Mouse (Mus musculus) MEL (cell line): ENCODE data around the gene Hcfc1. TPM values are rescaled to one million over a fixed set of nuclear protein-coding genes. Genes with fewer than 3 reads are reported as not detected.

Experiments used
- DNase-seq: peaks from one replicate; pipeline ENCODE4 v3.0.0; 2011; ENCODE audit warnings: low read depth, low spot score
- H3K27ac ChIP-seq: 2 replicates; pipeline ENCODE4 v1.5.1; 2012; ENCODE audit warnings: low read depth, mild to moderate bottlenecking, control low read depth, low read length, moderate library complexity; ENCODE audit not compliant: control insufficient read depth
- H3K27me3 ChIP-seq, 2 experiments: fragments of 150-350 bp in 1 of 2; sonication (generic) in 1 of 2; 2 replicates each; pipeline ENCODE4 v1.6.1; 2012; ENCODE audit warnings: low read length in 2 of 2, mild to moderate bottlenecking in 2 of 2, improper control_type of control experiment in 1 of 2, moderate library complexity in 1 of 2; ENCODE audit not compliant: insufficient read depth in 2 of 2, control insufficient read depth in 1 of 2
- H3K36me3 ChIP-seq, 2 experiments: 2 replicates each; pipeline ENCODE4 v1.6.1; 2012 to 2014; ENCODE audit warnings: low read length in 2 of 2, improper control_type of control experiment in 1 of 2, inconsistent platforms in 1 of 2, mild to moderate bottlenecking in 1 of 2; ENCODE audit not compliant: insufficient read depth in 2 of 2, control insufficient read depth in 1 of 2
- H3K4me1 ChIP-seq, 2 experiments: fragments of 150-350 bp in 1 of 2; sonication (generic) in 1 of 2; 2 replicates each; pipeline ENCODE4 v1.6.1; 2012; ENCODE audit warnings: low read length in 2 of 2, improper control_type of control experiment in 1 of 2, mild to moderate bottlenecking in 1 of 2; ENCODE audit not compliant: insufficient read depth in 2 of 2, control insufficient read depth in 1 of 2
- H3K4me3 ChIP-seq, 2 experiments: fragments of 150-350 bp in 1 of 2; sonication (generic) in 1 of 2; 2 replicates each; pipeline ENCODE4 v1.5.1; 2012; ENCODE audit warnings: low read depth in 2 of 2, low read length in 2 of 2, mild to moderate bottlenecking in 2 of 2, moderate library complexity in 2 of 2, control low read depth in 1 of 2, improper control_type of control experiment in 1 of 2; ENCODE audit not compliant: control insufficient read depth in 1 of 2, insufficient read depth in 1 of 2
- H3K79me2 ChIP-seq: 2 replicates; pipeline ENCODE4 v1.6.1; 2012; ENCODE audit warnings: mild to moderate bottlenecking, low read length, moderate library complexity; ENCODE audit not compliant: control insufficient read depth, poor library complexity, insufficient read depth
- H3K9ac ChIP-seq: 2 replicates; pipeline ENCODE4 v1.6.1; 2012; ENCODE audit warnings: low read depth, mild to moderate bottlenecking, control low read depth, low read length, moderate library complexity; ENCODE audit not compliant: control insufficient read depth, poor library complexity, severe bottlenecking
- H3K9me3 ChIP-seq: fragments of 150-350 bp; sonication (generic); replicated peaks from 2 replicates; pipeline ENCODE4 v1.6.1; 2012; ENCODE audit warnings: mild to moderate bottlenecking, low read length, improper control_type of control experiment, moderate library complexity; ENCODE audit not compliant: insufficient read depth
- CHD1 ChIP-seq: IDR thresholded peaks from 2 replicates; pipeline ENCODE4 v1.6.1; 2012; ENCODE audit warnings: low read depth, mild to moderate bottlenecking, inconsistent platforms, low read length, improper control_type of control experiment
- E2F4 ChIP-seq: IDR thresholded peaks from 2 replicates; pipeline ENCODE4 v1.6.1; 2011; ENCODE audit warnings: low read depth, low read length, improper control_type of control experiment, borderline replicate concordance
- EP300 ChIP-seq, 2 experiments: IDR thresholded peaks; 2 replicates each; pipeline ENCODE4 v1.6.1; 2011; ENCODE audit warnings: improper control_type of control experiment in 2 of 2, low read length in 2 of 2, low read depth in 1 of 2, mild to moderate bottlenecking in 1 of 2
- HCFC1 ChIP-seq: IDR thresholded peaks from 2 replicates; pipeline ENCODE4 v1.6.1; 2012; ENCODE audit warnings: low read depth, mild to moderate bottlenecking, inconsistent platforms, low read length, improper control_type of control experiment, moderate library complexity
- KAT2A ChIP-seq: conservative IDR thresholded peaks from 2 replicates; pipeline ENCODE4 v1.6.1; 2012; ENCODE audit warnings: low read depth, low read length, improper control_type of control experiment, inconsistent platforms
- MAFK ChIP-seq: IDR thresholded peaks from 2 replicates; pipeline ENCODE4 v1.6.1; 2011; ENCODE audit warnings: low read depth, mild to moderate bottlenecking, low read length, improper control_type of control experiment, borderline replicate concordance
- MAX ChIP-seq: IDR thresholded peaks from 2 replicates; pipeline ENCODE4 v1.6.1; 2011; ENCODE audit warnings: low read length, improper control_type of control experiment
- MAZ ChIP-seq: IDR thresholded peaks from 2 replicates; pipeline ENCODE4 v1.6.1; 2012; ENCODE audit warnings: low read depth, mild to moderate bottlenecking, inconsistent platforms, low read length, improper control_type of control experiment
- MEF2A ChIP-seq: IDR thresholded peaks from 2 replicates; pipeline ENCODE4 v1.6.1; 2014; ENCODE audit warnings: low read depth, mild to moderate bottlenecking, inconsistent platforms, low read length, improper control_type of control experiment; ENCODE audit not compliant: poor library complexity, insufficient replicate concordance, severe bottlenecking; ENCODE audit errors: extremely low read depth
- MYB ChIP-seq: IDR thresholded peaks from 2 replicates; pipeline ENCODE4 v1.6.1; 2011; ENCODE audit warnings: mild to moderate bottlenecking, low read depth, low read length, improper control_type of control experiment
- NELFE ChIP-seq: IDR thresholded peaks from 2 replicates; pipeline ENCODE4 v1.6.1; 2011; ENCODE audit warnings: low read depth, low read length, improper control_type of control experiment
- NRF1 ChIP-seq: IDR thresholded peaks from 2 replicates; pipeline ENCODE4 v1.6.1; 2014; ENCODE audit warnings: low read depth, mild to moderate bottlenecking, inconsistent platforms, low read length, improper control_type of control experiment, moderate library complexity; ENCODE audit not compliant: poor library complexity, insufficient read depth, severe bottlenecking
- POLR2A ChIP-seq, 2 experiments: IDR thresholded peaks; 2 replicates each; pipeline ENCODE4 v1.6.1; 2011 to 2012; ENCODE audit warnings: low read length in 2 of 2, mild to moderate bottlenecking in 2 of 2, control low read depth in 1 of 2, improper control_type of control experiment in 1 of 2, low read depth in 1 of 2, moderate library complexity in 1 of 2; ENCODE audit not compliant: control insufficient read depth in 1 of 2, insufficient read depth in 1 of 2, poor library complexity in 1 of 2
- POLR2AphosphoS5 ChIP-seq: IDR thresholded peaks from 2 replicates; pipeline ENCODE4 v1.6.1; 2012; ENCODE audit warnings: low read depth, borderline replicate concordance, mild to moderate bottlenecking, inconsistent platforms, low read length, moderate library complexity, mixed read lengths
- SIN3A ChIP-seq: IDR thresholded peaks from 2 replicates; pipeline ENCODE4 v1.6.1; 2012; ENCODE audit warnings: low read length, improper control_type of control experiment, inconsistent platforms
- SMC3 ChIP-seq: IDR thresholded peaks from 2 replicates; pipeline ENCODE4 v1.6.1; 2011; ENCODE audit warnings: low read depth, low read length, improper control_type of control experiment
- UBTF ChIP-seq: IDR thresholded peaks from 2 replicates; pipeline ENCODE4 v1.6.1; 2012; ENCODE audit warnings: low read depth, mild to moderate bottlenecking, inconsistent platforms, low read length, improper control_type of control experiment, moderate library complexity, borderline replicate concordance; ENCODE audit not compliant: insufficient read depth
- USF2 ChIP-seq, 2 experiments: IDR thresholded peaks; 2 replicates each; pipeline ENCODE4 v1.6.1; 2011 to 2012; ENCODE audit warnings: improper control_type of control experiment in 2 of 2, low read length in 2 of 2, borderline replicate concordance in 1 of 2, inconsistent platforms in 1 of 2, low read depth in 1 of 2, mild to moderate bottlenecking in 1 of 2; ENCODE audit not compliant: insufficient read depth in 1 of 2
- ZKSCAN1 ChIP-seq: IDR thresholded peaks from 2 replicates; pipeline ENCODE4 v1.6.1; 2012; ENCODE audit warnings: low read depth, mild to moderate bottlenecking, inconsistent platforms, low read length, improper control_type of control experiment, moderate library complexity
- ZMIZ1 ChIP-seq: IDR thresholded peaks from 2 replicates; pipeline ENCODE4 v1.6.1; 2012; ENCODE audit warnings: low read depth, mild to moderate bottlenecking, inconsistent platforms, low read length, improper control_type of control experiment, moderate library complexity
- ZNF384 ChIP-seq: IDR thresholded peaks from 2 replicates; pipeline ENCODE4 v1.6.1; 2012; ENCODE audit warnings: low read depth, mild to moderate bottlenecking, inconsistent platforms, low read length, improper control_type of control experiment
- polyA plus RNA-seq, 2 experiments: library from polyadenylated mRNA; stranded (reverse) in 1 of 2; unstranded in 1 of 2; fragments of >175 nt in 1 of 2; fragments of >200 nt in 1 of 2; gene quantifications; 2 replicates each; pipeline versions ENCODE4 v1.2.1 to v1.2.4; 2012; ENCODE audit warnings: low replicate concordance in 2 of 2, low read depth in 1 of 2; ENCODE audit not compliant: insufficient read length in 2 of 2, insufficient read depth in 1 of 2, missing spikeins in 1 of 2
- total RNA-seq: library from RNA; depleted of rRNA; stranded (reverse); fragments of 300-350 nt; gene quantifications from 2 replicates; pipeline ENCODE4 v1.2.3, GENCODE M21; 2012

Hcfc1 gene
- total and polyA plus RNA-seq, 3 experiments: 40.8 to 146 (median 53.6) TPM

GRCm38 (mm10) chrX:74014597-74014996 is 48.4 kb upstream of the Hcfc1 start:
- Histone ChIP-seq H3K4me3 (no peak overlapping the region), H3K36me3 (peaks cover 0 to 5% of the 10 kb centered on the region in 2 experiments), H3K79me2 (no peaks in the 10 kb centered on the region), H3K4me1 (peaks cover 0 to 2% of the 10 kb centered on the region in 2 experiments; a peak in 1 of 4 replicates), H3K27ac (no peak overlapping the region), H3K27me3 (no peaks in the 10 kb centered on the region), H3K9me3 (no peaks in the 10 kb centered on the region)
- TF ChIP-seq NRF1 (no peak), ZNF384 (peak; percentile 92)
- TF ChIP-seq, all 39 proteins: peak for 1
- H3K9ac ChIP-seq: no peak overlapping the region
- peak; percentile 48 for DNase-seq

GRCm38 (mm10) chrX:74008063-74008462 is 41.9 kb upstream of the Hcfc1 start:
- no peak overlapping the region for H3K4me3 ChIP-seq
- no peak overlapping the region for H3K9ac ChIP-seq
- no peaks in the 10 kb centered on the region for H3K79me2 ChIP-seq
- H3K27ac ChIP-seq: no peak overlapping the region
- H3K27me3 ChIP-seq: no peaks in the 10 kb centered on the region
- no peak for DNase-seq
- TF ChIP-seq MEF2A (no peak), USF2 (IDR thresholded peaks at IDR 0.05; ENCODE audit: borderline replicate concordance in 1 of 2, insufficient read depth in 1 of 2, low read depth in 1 of 2, low read length in 2 of 2) (no peak), POLR2AphosphoS5 (no peak), POLR2A (IDR thresholded peaks at IDR 0.05; ENCODE audit: control insufficient read depth in 1 of 2, insufficient read depth in 1 of 2, low read depth in 1 of 2, low read length in 2 of 2, poor library complexity in 1 of 2) (no peak), EP300 (IDR thresholded peaks at IDR 0.05; ENCODE audit: low read depth in 1 of 2, low read length in 2 of 2) (no peak), SIN3A (no peak), HCFC1 (no peak), ZKSCAN1 (no peak), MAZ (no peak), ZMIZ1 (no peak), KAT2A (no peak), SMC3 (no peak), MAX (no peak), MAFK (no peak), E2F4 (no peak), MYB (no peak), ZNF384 (no peak), NELFE (no peak), UBTF (no peak), CHD1 (no peak)
- TF ChIP-seq, all 39 proteins: peak for 0
- no peaks in the 10 kb centered on the region for H3K4me1 ChIP-seq
- peaks cover 0 to 2% of the 10 kb centered on the region in 2 experiments; a peak in 1 of 4 replicates for H3K36me3 ChIP-seq
- no peaks in the 10 kb centered on the region for H3K9me3 ChIP-seq
